Mouse (Mus musculus): ENCODE results near the gene Ccdc107. TPM values are rescaled to one million over a fixed set of nuclear protein-coding genes. Genes with fewer than 3 reads are reported as not detected.
"Not testable (repeated sequence)": the region's sequence is repeated elsewhere in the genome, so short reads cannot be mapped to it uniquely, and the experiment has no call there.

Gene Ccdc107
- total RNA-seq, 2 experiments from 2014 or later = 49.7 to 58.0 TPM

DNA sequence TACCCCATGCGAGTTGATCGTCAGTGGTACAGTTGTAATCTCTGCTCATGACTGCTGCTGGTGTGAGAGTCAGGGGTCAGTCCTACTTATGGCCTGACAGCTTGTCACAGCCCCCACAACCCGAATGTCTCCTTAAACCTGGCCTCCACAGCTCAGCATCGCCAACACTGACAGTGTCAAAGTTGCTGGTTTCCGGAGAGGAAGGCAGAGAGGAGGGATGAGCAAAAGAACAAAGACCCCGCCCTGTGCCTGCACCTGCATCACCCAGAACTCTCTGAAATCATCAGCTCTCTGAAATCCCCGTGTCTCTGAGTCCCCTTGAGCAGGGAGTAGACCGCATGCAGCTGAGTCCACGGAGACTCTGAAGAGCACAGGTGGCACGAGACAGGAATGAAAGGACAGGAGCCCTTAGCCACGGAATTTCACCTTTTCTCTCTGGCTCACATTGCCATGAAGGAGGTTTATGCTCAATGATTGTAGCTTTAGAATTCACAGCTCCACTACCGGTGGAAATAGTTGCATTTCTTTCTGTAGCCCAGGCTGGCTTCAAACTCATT is 9.1 kb upstream of the Ccdc107 start, which contains the start of gene Sit1:
Sit1 (minus strand) TSS at position 200 of the 557 bp plus-strand sequence.
- DNase-seq (ENCODE audit: low spot score in 2 of 2) = no peak

DNA sequence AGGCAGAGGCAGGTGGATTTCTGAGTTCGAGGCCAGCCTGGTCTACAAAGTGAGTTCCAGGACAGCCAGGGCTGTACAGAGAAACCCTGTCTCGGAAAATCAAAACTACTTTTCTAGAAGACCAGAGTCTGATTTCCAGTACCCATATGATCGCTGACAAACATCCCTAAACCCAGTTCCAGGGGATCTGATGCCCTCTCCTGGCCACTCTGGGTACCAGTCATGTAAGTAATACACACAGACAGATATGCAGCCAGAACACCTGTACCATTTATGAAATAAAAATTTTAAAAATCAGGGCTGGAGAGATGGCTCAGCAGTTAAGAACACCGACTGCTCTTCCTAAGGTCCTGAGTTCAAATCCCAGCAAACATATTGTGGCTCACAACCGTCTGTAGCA is 7.0 kb upstream of the Ccdc107 start:
- not testable (repeated sequence) for DNase-seq (ENCODE audit: low spot score in 2 of 2)

DNA sequence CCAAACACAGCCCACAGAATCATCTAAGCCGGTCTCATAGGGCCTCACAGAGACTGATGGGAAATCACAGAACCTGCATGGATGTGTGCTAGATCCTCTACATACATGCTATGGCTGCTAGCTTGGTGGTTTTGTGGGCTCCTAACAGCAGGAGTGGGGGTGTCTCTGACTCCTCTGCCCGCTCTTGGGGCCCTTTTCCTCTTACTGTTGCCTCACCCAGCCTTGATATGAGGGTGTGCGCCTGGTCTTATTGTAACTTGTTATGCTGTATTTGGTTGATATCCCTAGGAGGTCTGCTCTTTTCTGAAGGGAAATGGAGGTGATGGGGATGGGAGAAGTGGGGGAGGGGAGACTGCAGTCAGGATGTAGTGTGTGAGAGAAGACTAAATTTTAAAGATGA is 3.1 kb upstream of the Ccdc107 start:
- no peak for DNase-seq (ENCODE audit: low spot score in 2 of 2)

DNA sequence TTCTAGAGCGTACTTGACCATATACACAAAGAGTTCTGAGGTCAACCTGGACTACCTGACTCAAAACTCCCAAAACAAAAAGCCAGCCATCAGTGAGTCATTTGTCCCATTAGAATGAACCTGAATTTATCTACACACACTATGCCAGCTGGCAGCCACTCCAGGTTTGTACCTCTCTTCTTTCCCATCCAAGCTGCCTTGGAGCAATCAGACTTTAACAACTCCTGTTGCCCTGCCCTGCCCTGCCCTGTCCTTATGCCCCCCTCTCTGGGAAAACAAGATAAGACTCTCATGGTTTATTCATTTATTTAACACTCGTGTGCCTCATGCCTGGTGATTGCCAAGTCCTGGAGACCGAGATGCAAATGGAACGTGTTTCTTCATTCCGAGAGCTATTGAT is 1.9 kb upstream of the Ccdc107 start:
- DNase-seq (ENCODE audit: low spot score in 2 of 2) = no peak

DNA sequence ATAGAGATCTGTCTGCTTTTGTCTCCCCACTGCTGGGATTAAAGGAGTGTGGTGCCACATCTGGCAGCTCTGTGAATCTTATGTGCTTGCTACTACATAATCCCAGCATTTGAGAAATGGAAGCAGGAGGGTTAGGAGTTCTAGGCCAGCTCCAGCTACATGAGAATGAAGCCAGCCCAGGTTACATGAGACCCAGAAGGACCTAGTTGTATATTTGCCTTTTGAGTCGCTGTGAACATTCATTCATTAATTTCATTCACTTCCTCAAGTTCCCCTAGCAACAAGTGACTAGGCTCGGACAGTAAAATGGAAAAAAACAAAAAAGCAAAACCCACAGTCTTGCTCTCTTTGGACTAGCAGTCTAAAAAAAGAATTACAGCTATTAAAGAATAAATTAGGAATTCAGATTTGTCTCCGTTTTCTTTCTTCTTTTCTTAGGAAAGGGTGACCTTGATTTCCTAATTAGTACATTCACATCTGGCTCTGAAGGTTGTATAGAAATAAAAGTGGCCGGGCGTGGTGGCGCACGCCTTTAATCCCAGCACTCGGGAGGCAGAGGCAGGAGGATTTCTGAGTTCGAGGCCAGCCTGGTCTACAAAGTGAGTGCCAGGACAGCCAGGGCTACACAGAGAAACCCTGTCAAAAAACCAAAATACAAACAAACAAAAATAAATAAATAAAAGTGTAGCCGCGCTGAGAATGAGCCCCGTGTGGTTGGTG is 439 bp upstream of the Ccdc107 start:
- no peak for DNase-seq (ENCODE audit: low spot score in 2 of 2)

DNA sequence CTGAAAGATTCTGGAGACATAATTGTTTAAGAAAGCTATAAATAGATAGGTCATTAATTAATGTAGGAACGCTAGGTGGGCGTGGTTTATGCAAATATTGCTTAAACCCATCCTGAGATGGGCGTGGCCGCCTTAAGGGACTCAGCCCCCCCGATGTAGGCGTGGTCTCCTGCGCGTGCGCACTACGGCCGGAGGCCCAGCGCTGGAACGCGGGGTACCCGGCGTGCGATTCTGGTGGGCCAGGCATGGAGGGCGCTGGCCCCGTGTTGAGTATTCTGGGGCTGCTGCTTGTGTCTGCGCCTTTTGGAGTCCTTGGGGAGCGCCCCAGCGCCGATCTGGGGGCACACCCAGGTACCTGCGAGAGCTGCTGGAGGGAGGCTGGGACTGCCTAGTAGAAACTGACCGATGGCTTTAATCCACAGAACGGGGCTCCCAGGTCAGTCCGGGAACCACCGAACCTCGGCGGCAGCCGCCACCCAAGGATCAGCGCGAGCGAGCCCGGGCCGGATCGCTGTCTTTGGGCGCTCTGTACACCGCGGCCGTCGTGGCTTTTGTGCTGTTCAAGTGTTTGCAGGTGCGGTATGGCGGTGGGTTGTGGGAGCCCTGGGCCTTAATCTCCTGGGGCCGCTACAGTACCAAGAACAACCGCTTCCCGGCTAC is 616 bp downstream of the Ccdc107 start:
- DNase-seq (ENCODE audit: low spot score in 2 of 2) = peak; percentile 97 to 98

DNA sequence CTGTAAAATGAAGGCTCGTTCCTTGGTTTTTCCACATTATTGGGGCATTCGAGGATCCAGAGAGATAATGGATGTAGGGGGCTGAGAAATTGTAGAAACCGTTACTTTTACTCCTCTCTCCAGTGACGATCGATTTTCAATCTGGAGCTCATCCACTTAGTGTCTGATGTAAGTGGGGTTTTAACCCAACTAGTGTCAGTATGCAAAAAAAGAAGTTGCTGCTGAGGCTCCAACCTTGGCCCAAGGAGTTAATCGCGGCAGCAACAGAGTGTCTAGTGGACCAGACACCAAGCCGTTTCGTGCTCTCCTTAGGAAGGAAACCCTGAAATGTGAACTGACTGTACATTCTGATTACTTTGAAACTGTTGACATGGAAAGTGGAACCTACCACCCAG is 1.1 kb downstream of the Ccdc107 start:
- no peak for DNase-seq (ENCODE audit: low spot score in 2 of 2)

- no peak for DNase-seq (ENCODE audit: low spot score in 2 of 2)
Observed at GRCm38 (mm10) chr4:43496587-43496986, 3.9 kb downstream of the Ccdc107 start.

DNA sequence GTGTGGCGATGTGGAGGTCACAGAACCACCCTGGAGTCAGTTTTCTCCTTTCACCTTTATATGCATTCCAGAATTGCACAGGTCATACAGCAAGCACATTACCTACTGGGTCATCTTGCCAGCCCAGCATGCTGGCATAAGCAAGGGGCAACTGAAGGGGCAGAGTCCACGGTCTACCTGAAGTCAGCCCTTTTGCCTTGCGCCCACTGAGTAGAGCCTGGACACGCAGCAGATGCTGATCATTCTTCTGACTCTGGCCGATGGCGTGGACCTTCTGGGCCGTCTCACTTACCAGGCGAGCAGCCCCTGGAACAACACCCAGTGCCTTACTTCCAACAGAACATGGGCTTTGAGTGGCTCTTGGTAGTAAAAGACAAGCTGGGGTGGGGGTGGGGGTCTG is 4.7 kb downstream of the Ccdc107 start:
- DNase-seq (ENCODE audit: low spot score in 2 of 2) = no peak

- DNase-seq (ENCODE audit: low spot score in 2 of 2) = no peak
Observed at GRCm38 (mm10) chr4:43497946-43498345, 5.2 kb downstream of the Ccdc107 start.

DNA sequence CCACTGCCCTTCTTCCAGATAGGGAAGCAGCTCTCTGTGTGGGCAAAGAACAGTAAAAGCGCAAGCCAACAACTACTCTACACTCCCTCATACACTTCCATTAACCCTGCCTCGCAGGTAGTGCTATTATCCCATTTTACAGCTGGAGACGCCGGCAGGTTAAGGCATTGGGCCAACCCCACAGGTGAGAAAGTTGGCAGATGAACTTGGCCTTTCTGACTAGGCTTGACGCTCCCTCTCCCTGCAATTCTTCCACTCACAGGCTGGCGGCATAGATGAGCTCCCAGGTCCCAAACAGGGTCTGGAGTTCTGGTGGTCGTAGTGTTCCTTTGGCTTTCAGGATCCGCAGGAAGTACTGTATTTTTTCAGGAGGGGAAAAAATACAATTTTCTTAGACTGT is 6.3 kb downstream of the Ccdc107 start:
- DNase-seq (ENCODE audit: low spot score in 2 of 2) = no peak

GRCm38 (mm10) chr4:43499407-43500333 is 7.0 kb downstream of the Ccdc107 start, which contains the start of gene Arhgef39:
Gene Arhgef39 (minus strand): TSS chr4:43499695.
- peak; percentile 78 to 83 for DNase-seq (ENCODE audit: low spot score in 2 of 2)

DNA sequence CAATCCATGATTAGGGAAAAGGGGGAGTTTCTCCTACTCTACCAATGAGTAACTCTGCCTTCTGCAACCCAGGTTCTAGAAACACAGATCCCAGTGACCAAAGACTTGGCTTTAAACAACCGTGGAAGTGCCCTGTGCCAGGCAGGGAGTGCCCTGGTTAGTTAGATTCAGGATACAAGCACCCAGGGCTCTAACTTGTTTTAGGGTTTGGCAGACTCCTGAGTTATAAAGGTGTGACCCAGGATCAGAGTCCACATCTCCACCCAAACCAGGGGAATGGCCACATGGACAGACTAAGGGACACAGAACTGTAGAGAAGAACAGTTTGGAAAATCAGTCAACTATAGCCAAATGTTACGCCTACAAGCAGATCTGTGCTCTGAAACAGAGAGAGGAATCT is 10.3 kb downstream of the Ccdc107 start:
- DNase-seq (ENCODE audit: low spot score in 2 of 2) = no peak

DNA sequence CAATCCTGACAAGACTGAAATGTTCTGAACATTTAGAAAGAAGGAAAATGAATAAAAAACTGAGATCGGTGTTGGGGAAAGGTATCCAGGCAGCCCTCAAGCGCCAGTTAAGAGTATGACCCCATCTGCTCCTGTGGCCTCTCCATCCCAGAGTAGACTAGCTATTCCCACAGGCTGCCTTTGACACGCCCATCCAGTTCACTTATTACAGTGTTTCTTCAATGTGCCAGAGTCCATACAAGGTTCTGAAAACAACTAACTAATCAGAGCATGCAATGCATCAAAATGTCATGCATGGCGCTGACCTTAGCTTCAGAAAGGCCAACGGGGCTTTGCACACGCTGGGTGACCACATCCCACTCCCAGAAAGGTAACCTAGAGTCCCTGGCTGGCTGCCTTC is 10.8 kb downstream of the Ccdc107 start:
- DNase-seq (ENCODE audit: low spot score in 2 of 2) = no peak

GRCm38 (mm10) chr4:43504269-43504668 is 11.6 kb downstream of the Ccdc107 start:
- DNase-seq (ENCODE audit: low spot score in 2 of 2) = no peak

GRCm38 (mm10) chr4:43506074-43506473 is 13.4 kb downstream of the Ccdc107 start:
- DNase-seq (ENCODE audit: low spot score in 2 of 2) = no peak

DNA sequence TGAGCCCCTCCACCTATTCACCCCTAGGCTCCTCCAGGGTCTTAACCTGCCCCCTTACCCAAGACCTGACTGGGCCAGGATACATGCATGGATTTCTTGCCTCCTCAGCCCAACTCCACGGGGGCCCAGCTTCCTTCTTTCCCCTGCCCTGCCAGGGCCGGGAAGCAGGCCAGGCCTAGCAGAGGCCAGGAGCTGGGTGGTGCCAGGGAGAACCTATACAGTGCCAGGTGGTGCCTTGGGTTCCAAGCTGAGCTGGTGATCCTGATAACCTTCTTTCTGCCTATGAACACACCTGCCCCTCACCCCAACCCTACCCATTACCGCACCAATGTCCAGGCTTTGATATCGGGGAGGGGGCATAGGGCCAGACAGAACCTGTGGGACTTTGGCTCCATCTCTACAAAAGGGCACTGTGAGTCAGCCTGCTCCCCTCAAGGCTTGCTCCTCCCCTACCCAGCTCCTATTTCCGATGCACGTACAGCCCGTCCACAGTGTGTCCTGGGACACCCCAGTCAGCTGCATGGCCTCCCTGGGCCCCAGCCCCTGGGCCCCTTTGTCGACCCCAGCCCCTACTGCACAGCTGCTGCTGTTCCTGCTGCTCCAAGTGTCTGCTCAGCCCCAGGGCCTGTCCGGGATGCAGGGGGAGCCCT is 14.0 kb downstream of the Ccdc107 start, which contains the start of gene Car9:
Car9 (plus strand) TSS at position 431 of the 650 bp plus-strand sequence.
- no peak for DNase-seq (ENCODE audit: low spot score in 2 of 2)

- DNase-seq (ENCODE audit: low spot score in 2 of 2) = no peak
Observed at GRCm38 (mm10) chr4:43507938-43508665, 15.4 kb downstream of the Ccdc107 start.

- DNase-seq (ENCODE audit: low spot score in 2 of 2) = peak in 1 of 2 experiments; percentile 63
Observed at GRCm38 (mm10) chr4:43508666-43508997, 15.9 kb downstream of the Ccdc107 start.

DNA sequence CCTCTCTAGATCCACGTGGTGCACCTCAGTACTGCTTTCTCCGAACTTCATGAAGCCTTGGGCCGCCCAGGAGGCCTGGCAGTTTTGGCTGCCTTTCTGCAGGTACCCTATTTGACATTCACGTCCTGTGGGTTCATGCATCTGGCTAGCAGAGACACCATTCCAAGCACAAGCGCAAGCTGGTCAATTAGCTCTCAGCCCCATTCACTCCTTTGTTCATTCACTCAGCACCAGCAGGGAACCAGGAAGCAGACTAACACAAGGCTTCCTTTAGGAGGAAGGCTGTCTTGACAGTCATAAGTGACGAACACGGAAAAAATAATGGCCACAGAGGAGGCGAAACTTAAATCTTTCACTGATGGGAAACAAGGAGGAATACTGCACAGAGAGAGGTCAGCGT is 16.4 kb downstream of the Ccdc107 start:
- DNase-seq (ENCODE audit: low spot score in 2 of 2) = no peak

Measured in adrenal gland, adult 18-20 months (tissue).